Mouse (Mus musculus): ENCODE measurements around the gene Nhej1. TPM values are rescaled to one million over a fixed set of nuclear protein-coding genes. Genes with fewer than 3 reads are reported as not detected.

Gene Nhej1
- polyA plus RNA-seq, 1 experiment: 4.5 TPM

- H3K79me2 ChIP-seq (ENCODE audit: control insufficient read depth, insufficient read depth): no peaks in the 10 kb centered on the region
- peaks cover 14% of the 10 kb centered on the region for H3K27me3 ChIP-seq (ENCODE audit: control insufficient read depth, insufficient read depth, insufficient read length)
- H3ac ChIP-seq (ENCODE audit: control insufficient read depth, insufficient read length): no peak overlapping the region
- no peak for TF ChIP-seq TCF3 (IDR thresholded peaks at IDR 0.05; ENCODE audit: insufficient read length, low read depth)
- no peak for TF ChIP-seq POLR2A (IDR thresholded peaks at IDR 0.05; ENCODE audit: insufficient read length, low read depth)
- TF ChIP-seq MYOD1 (IDR thresholded peaks at IDR 0.05; ENCODE audit: control insufficient read depth in 1 of 3, insufficient read length in 2 of 3, low read depth in 2 of 3): no peak
- no peak for TF ChIP-seq POLR2AphosphoS2 (IDR thresholded peaks at IDR 0.05; ENCODE audit: insufficient read length, low read depth)
- TF ChIP-seq MYOG (IDR thresholded peaks at IDR 0.05; ENCODE audit: control insufficient read depth in 1 of 3, insufficient read depth in 1 of 3, insufficient read length in 2 of 3, low read depth in 2 of 3): no peak
- no peak for TF ChIP-seq TCF12 (IDR thresholded peaks at IDR 0.05; ENCODE audit: insufficient read depth, poor library complexity, severe bottlenecking)
- TF ChIP-seq SRF (IDR thresholded peaks at IDR 0.05; ENCODE audit: control insufficient read depth, insufficient read length, low read depth): no peak
- TF ChIP-seq MAX (IDR thresholded peaks at IDR 0.05; ENCODE audit: low read depth): no peak
- no peak for TF ChIP-seq USF1 (IDR thresholded peaks at IDR 0.05; ENCODE audit: low read depth)
- TF ChIP-seq E2F4 (IDR thresholded peaks at IDR 0.05; ENCODE audit: insufficient read depth): no peak
- no peak overlapping the region for H3K4me2 ChIP-seq (ENCODE audit: low read depth)
- no peaks in the 10 kb centered on the region for H3K36me3 ChIP-seq (ENCODE audit: control insufficient read depth, insufficient read depth)
- H3K4me3 ChIP-seq: no peak overlapping the region
Observed at GRCm38 (mm10) chr1:75001183-75001582, 123.8 kb downstream of the Nhej1 start.

GRCm38 (mm10) chr1:75000496-75000895 is 124.5 kb downstream of the Nhej1 start:
- H3ac ChIP-seq (ENCODE audit: control insufficient read depth, insufficient read length): no peak overlapping the region
- peaks cover 14% of the 10 kb centered on the region for H3K27me3 ChIP-seq (ENCODE audit: control insufficient read depth, insufficient read depth, insufficient read length)
- H3K36me3 ChIP-seq (ENCODE audit: control insufficient read depth, insufficient read depth): no peaks in the 10 kb centered on the region
- no peak for TF ChIP-seq MAX (IDR thresholded peaks at IDR 0.05; ENCODE audit: low read depth)
- no peak for TF ChIP-seq SRF (IDR thresholded peaks at IDR 0.05; ENCODE audit: control insufficient read depth, insufficient read length, low read depth)
- no peak for TF ChIP-seq MYOG (IDR thresholded peaks at IDR 0.05; ENCODE audit: control insufficient read depth in 1 of 3, insufficient read depth in 1 of 3, insufficient read length in 2 of 3, low read depth in 2 of 3)
- TF ChIP-seq POLR2AphosphoS2 (IDR thresholded peaks at IDR 0.05; ENCODE audit: insufficient read length, low read depth): no peak
- no peak for TF ChIP-seq MYOD1 (IDR thresholded peaks at IDR 0.05; ENCODE audit: control insufficient read depth in 1 of 3, insufficient read length in 2 of 3, low read depth in 2 of 3)
- TF ChIP-seq TCF12 (IDR thresholded peaks at IDR 0.05; ENCODE audit: insufficient read depth, poor library complexity, severe bottlenecking): no peak
- TF ChIP-seq CEBPB (IDR thresholded peaks at IDR 0.05; ENCODE audit: insufficient read depth, poor library complexity, severe bottlenecking): no peak
- TF ChIP-seq TCF3 (IDR thresholded peaks at IDR 0.05; ENCODE audit: insufficient read length, low read depth): no peak
- TF ChIP-seq POLR2A (IDR thresholded peaks at IDR 0.05; ENCODE audit: insufficient read length, low read depth): no peak
- TF ChIP-seq USF1 (IDR thresholded peaks at IDR 0.05; ENCODE audit: low read depth): no peak
- TF ChIP-seq E2F4 (IDR thresholded peaks at IDR 0.05; ENCODE audit: insufficient read depth): no peak
- TF ChIP-seq REST (IDR thresholded peaks at IDR 0.05; ENCODE audit: insufficient read depth, insufficient read length): no peak
- H3K4me3 ChIP-seq: no peak overlapping the region
- no peak overlapping the region for H3K4me2 ChIP-seq (ENCODE audit: low read depth)
- H3K79me2 ChIP-seq (ENCODE audit: control insufficient read depth, insufficient read depth): no peaks in the 10 kb centered on the region

- no peak for TF ChIP-seq TCF3 (IDR thresholded peaks at IDR 0.05; ENCODE audit: insufficient read length, low read depth)
- no peak for TF ChIP-seq MYOD1 (IDR thresholded peaks at IDR 0.05; ENCODE audit: control insufficient read depth in 1 of 3, insufficient read length in 2 of 3, low read depth in 2 of 3)
- TF ChIP-seq USF1 (IDR thresholded peaks at IDR 0.05; ENCODE audit: low read depth): no peak
- no peak for TF ChIP-seq POLR2A (IDR thresholded peaks at IDR 0.05; ENCODE audit: insufficient read length, low read depth)
- no peak for TF ChIP-seq SRF (IDR thresholded peaks at IDR 0.05; ENCODE audit: control insufficient read depth, insufficient read length, low read depth)
- no peak for TF ChIP-seq POLR2AphosphoS2 (IDR thresholded peaks at IDR 0.05; ENCODE audit: insufficient read length, low read depth)
- TF ChIP-seq MAX (IDR thresholded peaks at IDR 0.05; ENCODE audit: low read depth): no peak
- TF ChIP-seq MYOG (IDR thresholded peaks at IDR 0.05; ENCODE audit: control insufficient read depth in 1 of 3, insufficient read depth in 1 of 3, insufficient read length in 2 of 3, low read depth in 2 of 3): no peak
- no peak for TF ChIP-seq TCF12 (IDR thresholded peaks at IDR 0.05; ENCODE audit: insufficient read depth, poor library complexity, severe bottlenecking)
- TF ChIP-seq REST (IDR thresholded peaks at IDR 0.05; ENCODE audit: insufficient read depth, insufficient read length): no peak
- no peak for TF ChIP-seq CEBPB (IDR thresholded peaks at IDR 0.05; ENCODE audit: insufficient read depth, poor library complexity, severe bottlenecking)
- TF ChIP-seq E2F4 (IDR thresholded peaks at IDR 0.05; ENCODE audit: insufficient read depth): no peak
- Histone ChIP-seq H3K4me2 (ENCODE audit: low read depth) (no peak overlapping the region), H3K36me3 (ENCODE audit: control insufficient read depth, insufficient read depth) (no peaks in the 10 kb centered on the region), H3ac (ENCODE audit: control insufficient read depth, insufficient read length) (no peak overlapping the region), H3K4me3 (no peak overlapping the region), H3K27me3 (ENCODE audit: control insufficient read depth, insufficient read depth, insufficient read length) (peaks cover 10% of the 10 kb centered on the region), H3K79me2 (ENCODE audit: control insufficient read depth, insufficient read depth) (no peaks in the 10 kb centered on the region)
Observed at GRCm38 (mm10) chr1:74999173-74999572, 125.8 kb downstream of the Nhej1 start.

GRCm38 (mm10) chr1:74997231-74997630 is 127.8 kb downstream of the Nhej1 start:
- Histone ChIP-seq H3K4me2 (ENCODE audit: low read depth) (no peak overlapping the region), H3K36me3 (ENCODE audit: control insufficient read depth, insufficient read depth) (no peaks in the 10 kb centered on the region), H3K27me3 (ENCODE audit: control insufficient read depth, insufficient read depth, insufficient read length) (peaks cover 10% of the 10 kb centered on the region), H3K79me2 (ENCODE audit: control insufficient read depth, insufficient read depth) (no peaks in the 10 kb centered on the region), H3K4me3 (no peak overlapping the region), H3ac (ENCODE audit: control insufficient read depth, insufficient read length) (no peak overlapping the region)
- TF ChIP-seq MYOD1 (IDR thresholded peaks at IDR 0.05; ENCODE audit: control insufficient read depth in 1 of 3, insufficient read length in 2 of 3, low read depth in 2 of 3): no peak
- no peak for TF ChIP-seq E2F4 (IDR thresholded peaks at IDR 0.05; ENCODE audit: insufficient read depth)
- no peak for TF ChIP-seq TCF3 (IDR thresholded peaks at IDR 0.05; ENCODE audit: insufficient read length, low read depth)
- no peak for TF ChIP-seq REST (IDR thresholded peaks at IDR 0.05; ENCODE audit: insufficient read depth, insufficient read length)
- no peak for TF ChIP-seq MAX (IDR thresholded peaks at IDR 0.05; ENCODE audit: low read depth)
- TF ChIP-seq USF1 (IDR thresholded peaks at IDR 0.05; ENCODE audit: low read depth): no peak
- no peak for TF ChIP-seq POLR2AphosphoS2 (IDR thresholded peaks at IDR 0.05; ENCODE audit: insufficient read length, low read depth)
- no peak for TF ChIP-seq POLR2A (IDR thresholded peaks at IDR 0.05; ENCODE audit: insufficient read length, low read depth)
- no peak for TF ChIP-seq CEBPB (IDR thresholded peaks at IDR 0.05; ENCODE audit: insufficient read depth, poor library complexity, severe bottlenecking)
- TF ChIP-seq MYOG (IDR thresholded peaks at IDR 0.05; ENCODE audit: control insufficient read depth in 1 of 3, insufficient read depth in 1 of 3, insufficient read length in 2 of 3, low read depth in 2 of 3): no peak
- no peak for TF ChIP-seq TCF12 (IDR thresholded peaks at IDR 0.05; ENCODE audit: insufficient read depth, poor library complexity, severe bottlenecking)
- no peak for TF ChIP-seq SRF (IDR thresholded peaks at IDR 0.05; ENCODE audit: control insufficient read depth, insufficient read length, low read depth)

Data from myocyte (in vitro differentiated cells).